Mouse (Mus musculus) embryonic facial prominence, embryonic 12.5 days (tissue): ENCODE data around the gene Sik1. TPM values are rescaled to one million over a fixed set of nuclear protein-coding genes. Genes with fewer than 3 reads are reported as not detected.
A peak's percentile ranks its signal among the peaks of the same experiment; 100 is the strongest.

Experiments
- ATAC-seq: fragments of 200-750 bp; cut with Nextera tagmentation; 2 replicates; pipeline ENCODE4 v1.8.0; 2017; ENCODE audit not compliant: insufficient number of reproducible peaks, insufficient read depth, low FRiP score, low TSS enrichment
- H3K27ac ChIP-seq: fragments of 300-500 bp; sonication (generic); 2 replicates; pipeline ENCODE4 v1.5.1; 2016; ENCODE audit warnings: mild to moderate bottlenecking
- H3K27me3 ChIP-seq: fragments of 300-500 bp; sonication (generic); 2 replicates; pipeline ENCODE4 v1.6.1; 2016; ENCODE audit warnings: mild to moderate bottlenecking, moderate library complexity
- H3K36me3 ChIP-seq: fragments of 300-500 bp; sonication (generic); 2 replicates; pipeline ENCODE4 v1.6.1; 2016; ENCODE audit warnings: mild to moderate bottlenecking
- H3K4me1 ChIP-seq: fragments of 300-500 bp; sonication (generic); 2 replicates; pipeline ENCODE4 v1.6.1; 2016
- H3K4me2 ChIP-seq: fragments of 300-500 bp; sonication (generic); replicated peaks from 2 replicates; pipeline ENCODE4 v1.6.1; 2016; ENCODE audit warnings: mild to moderate bottlenecking, moderate library complexity
- H3K4me3 ChIP-seq: fragments of 300-500 bp; sonication (generic); 2 replicates; pipeline ENCODE4 v1.5.1; 2016; ENCODE audit warnings: mild to moderate bottlenecking
- H3K9ac ChIP-seq: fragments of 300-500 bp; sonication (generic); 2 replicates; pipeline ENCODE4 v1.6.1; 2016; ENCODE audit warnings: mild to moderate bottlenecking, moderate library complexity
- H3K9me3 ChIP-seq: fragments of 300-500 bp; sonication (generic); 2 replicates; pipeline ENCODE4 v1.6.1; 2016; ENCODE audit warnings: mild to moderate bottlenecking, moderate library complexity
- WGBS: fragments of 180-500 bp; shearing (Covaris S2); methylation state at CpG from one replicate; pipeline ENCODE4 v1.1.7; 2016; 5-methylcytosine and 5-hydroxymethylcytosine counted together
- polyA plus RNA-seq: library from polyadenylated mRNA; unstranded; fragments of >200 nt; fragmentation: Nextera tagmentation; extraction: Ambion mirVana; gene quantifications from 2 replicates; pipeline ENCODE4 v1.2.1, GENCODE M21; 2016

The Sik1 gene
- 13.0 and 15.8 TPM in 2 replicates for polyA plus RNA-seq

GRCm38 (mm10) chr17:31855597-31856518 lies at the start of gene Sik1:
Sik1 (minus strand) TSS chr17:31855804.
- WGBS: under 1% methylated on average over 85 of the region's 92 CpGs
- Histone ChIP-seq H3K9me3 (no peaks in the 10 kb centered on the region), H3K4me2 (peak within 1 kb of the TSS; percentile 90), H3K27me3 (no peaks in the 10 kb centered on the region), H3K9ac (peak within 1 kb of the TSS; percentile 75), H3K4me3 (peak within 1 kb of the TSS; percentile 88), H3K36me3 (peaks cover 5% of the 10 kb centered on the region), H3K27ac (peak within 1 kb of the TSS; percentile 79), H3K4me1 (peaks cover 33% of the 10 kb centered on the region)
- peak; percentile 88 for ATAC-seq

DNA sequence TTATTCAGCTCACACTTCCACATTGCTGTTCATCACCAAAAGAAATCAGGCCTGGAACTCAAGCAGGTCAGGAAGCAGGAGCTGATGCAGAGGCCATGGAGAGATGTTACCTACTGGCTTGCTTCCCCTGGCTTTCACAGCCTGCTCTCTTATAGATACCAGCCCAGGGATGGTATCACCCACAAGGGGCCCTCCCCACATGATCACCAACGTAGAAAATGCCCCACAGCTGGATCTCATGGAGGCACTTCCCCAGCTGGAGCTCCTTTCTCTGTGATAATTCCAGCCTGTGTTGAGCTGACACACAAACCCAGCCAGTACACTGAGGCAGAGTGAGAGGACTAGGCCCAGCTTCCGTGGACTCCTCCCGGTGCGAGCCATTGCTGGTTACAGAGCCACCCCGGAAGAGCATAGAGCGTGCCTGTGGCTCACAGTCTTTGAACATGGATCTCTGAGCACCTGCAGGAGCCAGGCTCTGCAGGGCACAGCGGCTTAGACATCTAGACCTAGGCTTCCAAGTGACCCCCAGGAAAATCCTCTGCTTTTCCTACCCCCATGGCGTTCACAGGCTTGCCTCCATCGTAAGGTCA lies 49.7 kb upstream of the Sik1 start:
- H3K27ac ChIP-seq: 0 out of 2 replicates have a peak overlapping the region, but pooled peaks have one; percentile 12
- H3K27me3 ChIP-seq: no peaks in the 10 kb centered on the region
- H3K4me2 ChIP-seq: no peak overlapping the region
- no peak overlapping the region for H3K4me3 ChIP-seq
- no peak for ATAC-seq
- H3K9ac ChIP-seq: no peak overlapping the region
- no peaks in the 10 kb centered on the region for H3K36me3 ChIP-seq
- H3K4me1 ChIP-seq: no peaks in the 10 kb centered on the region
- no peaks in the 10 kb centered on the region for H3K9me3 ChIP-seq
- WGBS: 88% methylated on average over 9 of the region's 9 CpGs

- H3K4me1 ChIP-seq: no peaks in the 10 kb centered on the region
- ATAC-seq: no peak
- no peak overlapping the region for H3K27ac ChIP-seq
- WGBS: 82% methylated on average over 7 of the region's 7 CpGs
- no peak overlapping the region for H3K4me3 ChIP-seq
- H3K36me3 ChIP-seq: no peaks in the 10 kb centered on the region
- no peaks in the 10 kb centered on the region for H3K9me3 ChIP-seq
- H3K4me2 ChIP-seq: no peak overlapping the region
- H3K27me3 ChIP-seq: no peaks in the 10 kb centered on the region
- no peak overlapping the region for H3K9ac ChIP-seq
These were observed 48.4 kb upstream of the Sik1 start for GRCm38 (mm10) chr17:31904036-31904435.

DNA sequence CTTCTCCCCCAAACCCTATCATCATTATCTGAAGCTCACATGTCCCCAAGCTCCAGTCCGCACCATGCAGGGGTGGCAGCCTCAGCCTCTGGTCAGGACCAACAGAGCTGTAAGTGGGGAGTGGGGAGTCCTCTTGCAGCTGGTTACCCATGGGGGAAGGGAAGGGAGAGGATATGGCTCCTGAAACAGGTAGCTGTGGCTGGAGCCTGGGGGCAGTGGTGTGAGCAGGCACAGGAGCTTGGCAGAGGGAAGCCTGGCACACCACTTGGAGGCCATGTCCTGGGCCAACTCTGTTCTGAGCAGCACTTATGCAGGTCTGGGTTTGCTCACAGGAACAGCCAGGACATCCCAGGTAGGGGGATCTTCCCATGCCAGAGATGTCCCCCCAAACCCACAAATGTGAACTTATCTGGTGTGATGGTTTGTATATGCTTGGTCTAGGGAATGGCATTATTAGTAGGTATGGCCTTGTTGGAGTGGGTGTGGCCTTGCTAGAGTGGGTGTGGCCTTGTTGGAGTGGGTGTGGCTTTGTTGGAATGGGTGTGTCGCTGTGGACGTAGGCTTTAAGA lies 47.1 kb upstream of the Sik1 start:
- Histone ChIP-seq H3K36me3 (no peaks in the 10 kb centered on the region), H3K27me3 (no peaks in the 10 kb centered on the region), H3K27ac (no peak overlapping the region), H3K9me3 (no peaks in the 10 kb centered on the region), H3K4me3 (no peak overlapping the region), H3K4me2 (no peak overlapping the region), H3K9ac (no peak overlapping the region), H3K4me1 (no peaks in the 10 kb centered on the region)
- ATAC-seq: no peak
- WGBS: 78% methylated on average over 3 of the region's 3 CpGs

GRCm38 (mm10) chr17:31901461-31902204 lies 46.0 kb upstream of the Sik1 start:
- Histone ChIP-seq H3K9me3 (no peaks in the 10 kb centered on the region), H3K4me2 (no peak overlapping the region), H3K9ac (no peak overlapping the region), H3K27me3 (no peaks in the 10 kb centered on the region), H3K27ac (no peak overlapping the region), H3K36me3 (no peaks in the 10 kb centered on the region), H3K4me1 (no peaks in the 10 kb centered on the region), H3K4me3 (no peak overlapping the region)
- no peak for ATAC-seq
- WGBS: 72% methylated on average over 11 of the region's 11 CpGs

DNA sequence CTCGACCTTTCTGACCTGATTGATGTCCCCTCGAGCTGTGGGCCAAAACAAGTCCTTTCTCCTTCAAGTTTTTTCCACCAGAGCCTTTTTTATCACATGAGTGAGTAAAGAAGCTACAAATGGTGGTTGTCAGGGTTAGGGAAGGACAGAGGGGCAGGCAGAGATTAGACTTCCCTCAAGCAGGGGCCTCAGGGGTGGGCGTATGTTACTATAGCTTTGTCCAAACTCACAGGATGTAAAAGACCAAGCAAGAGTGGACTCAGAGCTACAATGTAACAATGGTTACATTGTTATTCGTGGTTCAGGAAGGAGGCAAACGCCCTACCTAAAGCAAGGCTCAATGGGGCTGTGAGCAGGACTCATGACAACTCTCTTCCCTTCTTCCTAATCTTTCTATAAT lies 43.3 kb upstream of the Sik1 start:
- no peak for ATAC-seq
- Histone ChIP-seq H3K27ac (no peak overlapping the region), H3K9ac (no peak overlapping the region), H3K4me3 (no peak overlapping the region), H3K27me3 (no peaks in the 10 kb centered on the region), H3K4me1 (no peaks in the 10 kb centered on the region), H3K4me2 (no peak overlapping the region), H3K36me3 (no peaks in the 10 kb centered on the region), H3K9me3 (no peaks in the 10 kb centered on the region)
- 50% methylated on average over 5 of the region's 5 CpGs for WGBS

DNA sequence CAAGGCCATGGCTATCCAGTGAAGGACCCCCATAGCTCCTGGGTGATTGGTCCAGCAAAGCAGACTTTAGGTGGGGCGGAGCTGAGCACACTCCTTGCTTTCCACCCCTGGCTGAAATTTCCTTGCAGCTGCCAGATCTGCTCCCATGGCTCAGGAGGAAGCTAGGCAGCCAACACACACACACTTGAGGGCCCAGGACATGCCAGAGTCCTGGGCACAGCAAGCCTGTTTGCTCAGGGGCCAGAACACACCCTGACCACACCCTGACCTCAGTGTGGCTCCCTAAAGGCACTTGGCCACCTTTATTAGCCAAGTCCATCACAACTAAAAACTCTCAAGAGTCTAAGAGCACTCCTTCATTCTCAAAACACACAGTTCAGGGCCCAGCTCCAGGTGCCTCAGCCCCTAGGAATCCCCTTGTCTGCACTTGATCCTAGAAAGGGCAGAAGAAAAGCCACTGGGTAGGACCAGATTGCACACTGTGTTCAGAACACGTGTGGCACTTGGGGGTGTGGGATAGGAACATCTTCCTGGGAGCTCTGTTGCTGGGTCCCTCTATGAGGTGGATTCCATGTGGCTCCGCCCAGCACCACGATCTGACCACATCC lies 41.7 kb upstream of the Sik1 start:
- no peak overlapping the region for H3K9ac ChIP-seq
- WGBS: 71% methylated on average over 4 of the region's 4 CpGs
- no peak overlapping the region for H3K4me3 ChIP-seq
- peaks cover 12% of the 10 kb centered on the region for H3K4me1 ChIP-seq
- no peaks in the 10 kb centered on the region for H3K27me3 ChIP-seq
- no peak overlapping the region for H3K27ac ChIP-seq
- H3K9me3 ChIP-seq: no peaks in the 10 kb centered on the region
- H3K4me2 ChIP-seq: no peak overlapping the region
- ATAC-seq: no peak
- H3K36me3 ChIP-seq: no peaks in the 10 kb centered on the region

DNA sequence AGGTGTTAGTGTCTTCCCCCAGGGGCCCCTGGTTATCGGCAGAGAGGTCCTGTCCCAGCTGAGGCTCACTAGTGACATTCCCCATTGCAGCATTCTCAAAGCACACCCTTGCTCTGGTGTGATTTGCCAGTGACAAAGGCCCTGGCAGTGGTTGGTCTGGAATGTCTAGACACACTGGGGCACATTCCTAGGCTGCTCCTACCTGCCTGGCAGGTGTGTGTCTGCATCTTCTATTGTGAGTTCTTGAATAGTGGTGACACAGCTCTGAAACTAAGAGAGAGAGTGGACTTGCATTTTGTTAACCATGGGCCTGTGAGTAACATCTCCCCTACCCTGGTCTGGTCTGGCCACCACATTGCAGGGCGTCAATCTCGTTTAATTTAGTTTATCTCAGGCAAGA lies 41.1 kb upstream of the Sik1 start:
- Histone ChIP-seq H3K9me3 (no peaks in the 10 kb centered on the region), H3K27me3 (no peaks in the 10 kb centered on the region), H3K4me1 (peaks cover 16% of the 10 kb centered on the region), H3K9ac (no peak overlapping the region), H3K27ac (no peak overlapping the region), H3K4me3 (no peak overlapping the region), H3K4me2 (no peak overlapping the region), H3K36me3 (no peaks in the 10 kb centered on the region)
- ATAC-seq: no peak
- 67% methylated on average over 3 of the region's 3 CpGs for WGBS

- H3K9me3 ChIP-seq: no peaks in the 10 kb centered on the region
- H3K36me3 ChIP-seq: no peaks in the 10 kb centered on the region
- H3K4me1 ChIP-seq: peaks cover 21% of the 10 kb centered on the region
- H3K27me3 ChIP-seq: no peaks in the 10 kb centered on the region
- no peak overlapping the region for H3K4me2 ChIP-seq
- no peak overlapping the region for H3K4me3 ChIP-seq
- no peak overlapping the region for H3K9ac ChIP-seq
- H3K27ac ChIP-seq: no peak overlapping the region
- WGBS: 94% methylated on average over 7 of the region's 7 CpGs
- ATAC-seq: no peak
These were observed 40.7 kb upstream of the Sik1 start for GRCm38 (mm10) chr17:31896311-31896710.

GRCm38 (mm10) chr17:31893371-31894060 lies 37.9 kb upstream of the Sik1 start:
- H3K4me2 ChIP-seq: no peak overlapping the region
- H3K9ac ChIP-seq: no peak overlapping the region
- H3K27ac ChIP-seq: no peak overlapping the region
- H3K4me3 ChIP-seq: no peak overlapping the region
- 65% methylated on average over 5 of the region's 5 CpGs for WGBS
- no peak for ATAC-seq
- H3K27me3 ChIP-seq: no peaks in the 10 kb centered on the region
- no peaks in the 10 kb centered on the region for H3K36me3 ChIP-seq
- H3K9me3 ChIP-seq: no peaks in the 10 kb centered on the region
- H3K4me1 ChIP-seq: peaks cover 38% of the 10 kb centered on the region

GRCm38 (mm10) chr17:31892750-31893149 lies 37.1 kb upstream of the Sik1 start:
- H3K27ac ChIP-seq: peak overlapping the region; percentile 72
- no peak overlapping the region for H3K9ac ChIP-seq
- no peaks in the 10 kb centered on the region for H3K9me3 ChIP-seq
- WGBS: 33% methylated on average over 10 of the region's 10 CpGs
- H3K4me1 ChIP-seq: peaks cover 38% of the 10 kb centered on the region
- H3K4me2 ChIP-seq: no peak overlapping the region
- no peak overlapping the region for H3K4me3 ChIP-seq
- H3K27me3 ChIP-seq: no peaks in the 10 kb centered on the region
- H3K36me3 ChIP-seq: no peaks in the 10 kb centered on the region
- 0 out of 2 replicates have a peak, but pooled peaks have one; percentile 13 for ATAC-seq
